Comparison of ENCODE assay signal across 14 mouse cellular contexts in the genomic region with DNA sequence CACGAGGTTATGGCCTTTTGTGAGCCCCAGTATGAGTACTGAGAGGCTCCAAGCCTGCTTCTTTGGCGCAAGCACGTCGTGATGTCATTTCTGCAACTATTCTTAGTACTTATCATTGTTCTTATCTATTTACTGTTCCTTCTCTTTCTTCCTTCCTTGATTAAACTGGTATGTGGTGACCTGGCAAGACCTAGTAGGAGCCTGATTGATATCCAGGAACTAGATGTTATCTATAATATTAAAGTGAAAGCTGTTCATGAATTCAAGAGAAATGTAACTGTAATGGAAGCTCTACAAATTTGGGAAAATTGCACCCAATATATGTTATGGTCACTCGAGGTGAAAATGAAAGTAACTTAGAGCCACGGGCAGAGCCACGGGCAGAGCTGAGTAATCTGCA.
"Had no signal": no experiment of that assay in that cellular context is flagged by ENCODE, and none has a peak within 500 bp of the region (broad histone marks: within the 10 kb centered on the region; RNA-seq: fewer than 3 reads in every experiment).

No protein-coding gene starts in this region.

- H3K9me3 ChIP-seq: liver, embryonic 15.5 days had no signal

- H3K4me1 ChIP-seq: limb, embryonic 10.5 days; liver, embryonic 15.5 days; midbrain, embryonic 13.5 days; neural tube, embryonic 15.5 days had no signal

- DNase-seq: kidney, postnatal 25 days; lung, embryonic 14.5 days; lung, postnatal 14 days; right cerebral cortex, adult 18-20 months; right cerebral cortex, postnatal 4 days; spleen, adult 18-20 months; thymus, adult 2 months; thymus, postnatal 25 days had no signal

- H3K4me3 ChIP-seq: left cerebral cortex, adult 2 months; limb, embryonic 10.5 days; liver, embryonic 15.5 days; midbrain, embryonic 13.5 days; neural tube, embryonic 15.5 days had no signal

- H3K27ac ChIP-seq: left cerebral cortex, adult 2 months; limb, embryonic 10.5 days; liver, embryonic 15.5 days; midbrain, embryonic 13.5 days; neural tube, embryonic 15.5 days had no signal

- H3K4me2 ChIP-seq: liver, embryonic 11.5 days; liver, embryonic 15.5 days; lung, embryonic 14.5 days; midbrain, embryonic 13.5 days; neural tube, embryonic 15.5 days had no signal

- H3K9ac ChIP-seq: liver, embryonic 15.5 days; lung, embryonic 14.5 days; midbrain, embryonic 13.5 days; neural tube, embryonic 15.5 days had no signal

- H3K36me3 ChIP-seq: limb, embryonic 10.5 days; liver, embryonic 15.5 days; midbrain, embryonic 13.5 days; neural tube, embryonic 15.5 days had no signal

- H3K27me3 ChIP-seq: liver, embryonic 15.5 days; midbrain, embryonic 13.5 days; neural tube, embryonic 15.5 days had no signal

- ATAC-seq: midbrain, embryonic 13.5 days had no signal
